Mouse (Mus musculus) hindbrain, embryonic 10.5 days (tissue): ENCODE results near the gene Ucn3. TPM values are rescaled to one million over a fixed set of nuclear protein-coding genes. Genes with fewer than 3 reads are reported as not detected.
"Not testable (repeated sequence)": the region's sequence is repeated elsewhere in the genome, so short reads cannot be mapped to it uniquely, and the experiment has no call there.

Source experiments
- DNase-seq: peaks from one replicate; pipeline ENCODE4 v3.0.0-alpha.2; 2017; ENCODE audit warnings: low spot score
- H3K27ac ChIP-seq: fragments of 300-500 bp; sonication (generic); 2 replicates; pipeline ENCODE4 v1.5.1; 2016; ENCODE audit warnings: mild to moderate bottlenecking, moderate library complexity
- H3K27me3 ChIP-seq: fragments of 300-500 bp; sonication (generic); 2 replicates; pipeline ENCODE4 v1.6.1; 2016; ENCODE audit warnings: mild to moderate bottlenecking; ENCODE audit not compliant: poor library complexity, insufficient read depth, severe bottlenecking
- H3K36me3 ChIP-seq: fragments of 300-500 bp; sonication (generic); 2 replicates; pipeline ENCODE4 v1.6.1; 2016; ENCODE audit warnings: mild to moderate bottlenecking, moderate library complexity
- H3K4me1 ChIP-seq: fragments of 300-500 bp; sonication (generic); replicated peaks from 2 replicates; pipeline ENCODE4 v1.6.1; 2016; ENCODE audit warnings: mild to moderate bottlenecking
- H3K4me3 ChIP-seq: fragments of 300-500 bp; sonication (generic); 2 replicates; pipeline ENCODE4 v1.5.1; 2016; ENCODE audit warnings: mild to moderate bottlenecking, moderate library complexity
- H3K9me3 ChIP-seq: fragments of 300-500 bp; sonication (generic); 2 replicates; pipeline ENCODE4 v1.6.1; 2016; ENCODE audit warnings: mild to moderate bottlenecking, moderate library complexity
- WGBS: fragments of 180-500 bp; shearing (Covaris S2); methylation state at CpG from one replicate; pipeline ENCODE4 v1.1.7; 2016; 5-methylcytosine and 5-hydroxymethylcytosine counted together
- polyA plus RNA-seq: library from polyadenylated mRNA; unstranded; fragments of >200 nt; fragmentation: Nextera tagmentation; extraction: Ambion mirVana; gene quantifications from 2 replicates; pipeline ENCODE4 v1.2.1, GENCODE M21; 2016

Gene Ucn3
- polyA plus RNA-seq, 1 experiment from 2014 or later: not detected

DNA sequence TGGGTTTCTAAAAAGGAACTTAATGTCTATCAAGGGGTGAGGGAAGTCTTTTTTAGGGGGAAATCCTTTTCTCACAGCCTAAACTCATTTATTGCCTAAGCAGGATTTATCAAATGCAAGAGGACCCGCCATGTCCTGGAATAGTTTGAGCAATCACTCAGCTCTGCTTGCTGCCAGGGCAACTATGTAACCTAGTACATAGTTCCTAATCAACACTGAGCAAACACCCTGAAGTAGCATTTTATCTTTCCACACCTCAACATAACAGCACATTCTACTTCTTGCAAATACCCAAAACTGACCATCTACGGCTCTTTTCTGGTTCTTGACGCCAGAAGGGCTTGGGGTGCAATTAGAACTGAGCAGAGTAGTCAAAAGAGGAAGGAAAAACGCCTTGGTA, 36.9 kb downstream of the Ucn3 start:
- no peak for DNase-seq
- Histone ChIP-seq H3K27me3 (no peaks in the 10 kb centered on the region), H3K4me3 (no peak overlapping the region), H3K27ac (no peak overlapping the region), H3K9me3 (0 out of 2 replicates have a peak, but pooled peaks cover 5% of the 10 kb centered on the region), H3K4me1 (no peaks in the 10 kb centered on the region), H3K36me3 (peaks cover 69% of the 10 kb centered on the region)
- 91% methylated on average over 4 of the region's 4 CpGs for WGBS

DNA sequence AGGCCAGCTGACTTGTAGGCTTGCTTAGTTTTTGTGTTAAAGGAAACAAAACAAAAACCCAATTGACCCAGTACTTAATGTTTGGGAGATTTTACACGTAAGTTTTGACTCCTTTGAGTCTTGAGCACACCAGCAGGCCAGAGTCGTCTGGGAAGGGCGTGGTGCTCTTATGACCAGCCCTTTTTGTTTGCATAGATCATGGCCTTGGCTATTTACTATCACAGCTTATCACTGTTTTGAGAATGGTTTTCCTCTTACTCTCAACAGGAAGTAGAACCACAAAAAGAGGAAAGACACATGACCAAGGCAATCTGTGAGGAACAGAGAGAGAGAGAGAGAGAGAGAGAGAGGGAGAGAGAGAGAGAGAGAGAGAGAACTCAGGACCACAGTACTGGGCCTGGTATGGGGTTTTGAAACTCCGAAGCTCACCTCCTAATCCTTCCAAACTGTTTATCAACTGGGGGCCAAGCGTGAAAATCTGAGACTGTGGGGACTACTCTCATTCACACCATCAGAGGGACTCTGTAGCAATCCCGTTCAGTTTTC, 37.9 kb downstream of the Ucn3 start:
- Histone ChIP-seq H3K4me3 (no peak overlapping the region), H3K9me3 (0 out of 2 replicates have a peak, but pooled peaks cover 5% of the 10 kb centered on the region), H3K4me1 (no peaks in the 10 kb centered on the region), H3K27ac (no peak overlapping the region), H3K27me3 (no peaks in the 10 kb centered on the region), H3K36me3 (peaks cover 66% of the 10 kb centered on the region)
- WGBS: 87% methylated on average over 6 of the region's 6 CpGs
- DNase-seq: no peak

- Histone ChIP-seq H3K9me3 (no peaks in the 10 kb centered on the region), H3K27ac (no peak overlapping the region), H3K27me3 (no peaks in the 10 kb centered on the region), H3K4me1 (no peaks in the 10 kb centered on the region), H3K36me3 (peaks cover 47% of the 10 kb centered on the region), H3K4me3 (no peak overlapping the region)
- no peak for DNase-seq
- WGBS: 94% methylated on average over 9 of the region's 9 CpGs
Observed at GRCm38 (mm10) chr13:3899301-3899700, 45.8 kb downstream of the Ucn3 start.

- not testable (repeated sequence) for H3K4me3 ChIP-seq, H3K27me3 ChIP-seq, H3K27ac ChIP-seq, H3K9me3 ChIP-seq, H3K4me1 ChIP-seq, DNase-seq
- 95% methylated on average over 5 of the region's 5 CpGs for WGBS
- H3K36me3 ChIP-seq: peaks cover 43% of the 10 kb centered on the region
Observed at GRCm38 (mm10) chr13:3898202-3898601, 46.9 kb downstream of the Ucn3 start.

DNA sequence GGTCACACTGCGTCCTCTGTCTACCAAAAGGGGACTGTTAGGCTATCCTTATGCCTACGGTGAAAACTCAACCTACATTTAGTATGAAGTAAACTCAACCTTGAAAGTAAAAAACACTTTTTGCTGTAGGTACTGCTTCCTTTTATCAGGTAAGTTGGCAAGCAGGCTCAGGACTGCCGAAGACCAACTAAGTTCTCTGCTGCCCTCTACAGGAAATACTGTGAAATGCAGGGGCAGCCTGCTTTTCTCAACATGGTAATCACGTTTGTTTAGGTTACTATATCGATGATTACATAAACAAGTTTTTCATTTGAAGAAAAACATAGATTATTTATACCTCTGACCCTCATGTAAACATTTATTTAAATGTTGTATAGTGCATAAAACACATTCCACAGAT, 48.2 kb downstream of the Ucn3 start:
- WGBS: 45% methylated on average over 5 of the region's 5 CpGs
- Histone ChIP-seq H3K9me3 (no peaks in the 10 kb centered on the region), H3K4me3 (no peak overlapping the region), H3K27me3 (no peaks in the 10 kb centered on the region), H3K4me1 (peaks cover 14% of the 10 kb centered on the region; the same call in 1 of the 2 replicates), H3K36me3 (peaks cover 39% of the 10 kb centered on the region), H3K27ac (no peak overlapping the region)
- DNase-seq: peak; percentile 66

DNA sequence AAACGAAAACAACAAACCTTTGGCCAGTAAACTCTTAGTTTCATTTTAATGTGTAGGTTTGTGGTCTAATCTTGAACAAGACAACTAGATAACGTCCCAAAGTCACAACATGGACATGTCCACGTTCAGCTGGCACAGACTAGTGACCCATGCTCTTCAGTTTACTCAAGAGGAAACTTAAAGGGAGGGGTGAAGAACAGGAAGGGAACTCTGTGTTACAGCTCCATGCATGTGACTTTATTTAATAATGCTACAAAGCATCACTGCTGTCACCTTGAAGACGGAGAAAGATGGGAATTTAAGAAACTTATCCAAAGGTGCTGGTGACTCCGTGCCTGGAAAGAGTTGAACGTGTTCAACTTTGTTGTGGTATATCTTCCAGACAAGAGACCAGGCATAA, 49.1 kb downstream of the Ucn3 start:
- H3K27me3 ChIP-seq: no peaks in the 10 kb centered on the region
- no peaks in the 10 kb centered on the region for H3K9me3 ChIP-seq
- 93% methylated on average over 6 of the region's 6 CpGs for WGBS
- peaks cover 20% of the 10 kb centered on the region; the same call in 1 of the 2 replicates for H3K4me1 ChIP-seq
- no peak overlapping the region for H3K4me3 ChIP-seq
- H3K27ac ChIP-seq: no peak overlapping the region
- DNase-seq: no peak
- H3K36me3 ChIP-seq: peaks cover 39% of the 10 kb centered on the region

- Histone ChIP-seq H3K9me3 (no peaks in the 10 kb centered on the region), H3K36me3 (peaks cover 36% of the 10 kb centered on the region), H3K27me3 (no peaks in the 10 kb centered on the region), H3K27ac (no peak overlapping the region), H3K4me3 (no peak overlapping the region), H3K4me1 (peaks cover 20% of the 10 kb centered on the region; the same call in 1 of the 2 replicates)
- 84% methylated on average over 8 of the region's 8 CpGs for WGBS
- no peak for DNase-seq
Observed at GRCm38 (mm10) chr13:3895397-3895980, 49.7 kb downstream of the Ucn3 start.

DNA sequence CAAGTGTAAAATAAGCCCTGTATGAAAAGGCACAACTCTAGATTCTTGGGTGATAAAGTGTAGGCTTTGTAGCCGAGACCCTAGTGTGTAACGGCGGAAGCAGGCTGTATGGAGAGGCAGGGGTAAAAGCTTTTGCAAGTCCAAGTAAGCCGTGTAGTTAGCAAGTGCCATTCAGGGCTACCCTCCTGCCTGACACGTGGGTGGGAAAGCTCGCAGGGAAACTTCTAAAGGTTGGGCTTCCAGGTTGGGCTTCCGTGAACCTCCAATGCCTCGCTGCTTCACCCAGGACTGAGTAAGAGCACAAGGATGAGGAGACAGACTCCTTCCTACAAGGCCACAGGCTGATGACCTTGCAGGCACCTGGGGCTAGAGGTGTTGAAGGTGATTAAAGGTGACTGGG, 50.6 kb downstream of the Ucn3 start:
- no peaks in the 10 kb centered on the region for H3K9me3 ChIP-seq
- no peaks in the 10 kb centered on the region for H3K27me3 ChIP-seq
- H3K4me1 ChIP-seq: peaks cover 20% of the 10 kb centered on the region; the same call in 1 of the 2 replicates
- H3K4me3 ChIP-seq: no peak overlapping the region
- H3K36me3 ChIP-seq: peaks cover 31% of the 10 kb centered on the region
- no peak overlapping the region for H3K27ac ChIP-seq
- 81% methylated on average over 8 of the region's 8 CpGs for WGBS
- no peak for DNase-seq

DNA sequence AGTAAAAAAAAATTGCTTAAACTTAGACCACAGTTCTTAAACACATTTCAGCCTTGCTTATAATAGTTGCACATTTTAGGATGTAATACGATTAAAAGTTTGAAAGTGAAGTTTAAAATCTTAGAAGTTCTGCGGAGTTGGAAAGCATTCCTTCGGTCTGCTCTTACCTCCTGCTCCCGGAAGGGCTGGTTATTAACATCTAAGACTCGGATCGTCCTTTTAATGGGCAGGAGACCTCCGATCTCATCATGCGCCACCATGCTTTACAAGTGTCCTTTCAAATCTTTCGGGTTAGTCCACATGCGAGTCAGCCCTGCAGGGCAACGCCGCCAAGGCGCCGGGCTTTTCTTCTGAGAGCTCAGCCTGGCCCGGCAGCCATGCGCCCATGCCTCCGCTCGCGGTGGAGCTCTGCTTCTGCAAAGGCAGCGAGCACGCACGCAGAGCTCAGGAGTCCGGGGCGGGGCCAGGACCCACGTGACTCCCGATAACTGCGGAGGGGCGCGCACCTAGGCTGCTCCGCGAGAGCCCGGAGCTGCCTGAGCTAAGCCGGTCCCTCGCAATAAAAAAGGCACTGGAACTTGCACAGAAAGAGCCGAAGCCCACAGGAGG, 51.9 kb downstream of the Ucn3 start:
- H3K4me3 ChIP-seq: peak overlapping the region; percentile 58
- peak overlapping the region; percentile 85 for H3K27ac ChIP-seq
- under 1% methylated on average over 35 of the region's 35 CpGs for WGBS
- H3K4me1 ChIP-seq: peaks cover 20% of the 10 kb centered on the region; the same call in 1 of the 2 replicates
- H3K9me3 ChIP-seq: no peaks in the 10 kb centered on the region
- DNase-seq: peak; percentile 91
- H3K27me3 ChIP-seq: no peaks in the 10 kb centered on the region
- peaks cover 26% of the 10 kb centered on the region for H3K36me3 ChIP-seq

DNA sequence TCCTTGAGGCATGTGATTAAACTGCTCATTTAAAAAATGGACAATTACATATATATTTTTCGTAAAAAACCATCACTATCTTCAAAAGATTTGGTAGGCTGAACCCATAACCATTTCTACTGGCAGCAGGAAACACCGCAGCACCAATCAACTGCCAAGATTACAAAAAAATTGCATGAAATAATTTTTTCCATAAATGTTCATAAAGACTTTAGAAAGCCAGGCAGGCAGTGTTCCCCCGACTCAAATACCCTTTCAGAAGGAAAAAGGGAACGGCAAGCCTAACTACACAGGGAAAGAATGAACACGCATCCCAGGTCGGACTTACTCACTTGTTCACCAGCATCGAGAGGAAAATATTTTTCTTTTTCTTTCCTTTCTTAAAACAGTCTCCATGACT, 52.5 kb downstream of the Ucn3 start:
- Histone ChIP-seq H3K4me1 (peaks cover 20% of the 10 kb centered on the region; the same call in 1 of the 2 replicates), H3K27me3 (no peaks in the 10 kb centered on the region), H3K27ac (peak overlapping the region; percentile 85), H3K9me3 (no peaks in the 10 kb centered on the region), H3K4me3 (peak overlapping the region; percentile 58), H3K36me3 (peaks cover 28% of the 10 kb centered on the region)
- DNase-seq: no peak
- WGBS: 20% methylated on average over 7 of the region's 7 CpGs

DNA sequence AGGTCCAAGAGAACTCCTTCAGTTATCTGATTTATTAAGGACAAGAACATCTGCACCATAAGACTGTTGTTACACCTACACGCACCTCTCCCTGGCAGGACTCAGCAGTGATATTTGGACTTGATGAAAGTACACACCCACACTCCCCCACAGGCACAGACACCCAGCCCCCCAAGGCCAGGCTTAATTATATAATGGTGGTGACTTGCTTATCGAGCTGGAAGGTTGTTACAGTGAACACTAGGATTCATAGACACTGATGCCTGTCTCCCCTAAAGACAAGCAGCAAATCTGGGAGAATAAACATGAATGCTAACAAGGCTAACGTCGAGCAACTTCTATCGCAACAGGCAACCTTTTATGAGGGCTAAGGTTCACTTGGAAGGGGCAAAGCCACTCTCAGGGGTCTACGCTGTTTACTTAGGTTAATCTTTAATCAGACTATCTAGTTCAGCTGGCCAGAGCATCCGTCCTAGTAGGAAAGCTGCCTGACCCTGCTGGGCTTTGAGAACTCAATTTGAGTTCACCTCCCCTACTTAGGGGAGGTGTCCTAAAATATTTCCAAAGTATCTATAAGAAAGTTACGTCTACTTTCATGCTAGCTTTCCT, 53.6 kb downstream of the Ucn3 start:
- H3K4me1 ChIP-seq: peaks cover 20% of the 10 kb centered on the region; the same call in 1 of the 2 replicates
- WGBS: 63% methylated on average over 8 of the region's 8 CpGs
- no peak for DNase-seq
- peak overlapping the region; percentile 58 for H3K4me3 ChIP-seq
- H3K27me3 ChIP-seq: no peaks in the 10 kb centered on the region
- no peaks in the 10 kb centered on the region for H3K9me3 ChIP-seq
- no peak overlapping the region for H3K27ac ChIP-seq
- H3K36me3 ChIP-seq: peaks cover 38% of the 10 kb centered on the region
